Mouse (Mus musculus): ENCODE data around the gene Fancf.

Fancf gene

DNA sequence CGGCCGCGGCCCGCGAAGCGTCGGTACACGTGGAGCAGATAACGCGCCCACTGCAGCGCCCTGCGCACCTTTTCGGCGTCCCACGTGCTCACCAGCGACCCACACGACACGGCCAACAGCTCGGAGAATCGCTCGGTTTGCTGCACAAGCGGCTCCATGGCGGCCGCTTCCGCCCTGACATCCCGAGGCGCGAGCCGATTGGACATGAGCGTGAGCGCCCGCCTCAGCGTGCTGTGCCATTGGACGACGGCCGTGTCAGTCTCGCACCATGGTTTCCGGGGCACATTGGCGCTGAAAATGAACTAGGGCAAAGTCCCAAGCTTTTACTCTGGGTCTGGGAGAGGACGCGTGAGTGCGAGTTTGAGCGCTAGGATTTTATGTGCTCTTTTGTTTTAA is at the start of gene Fancf:
Gene Fancf, minus strand, starts transcription at position 171 of the 396 bp plus-strand sequence.
- in situ Hi-C loops (cut with MboI, MseI) = loop anchor here in 1 of 2 experiments (5.0 kb wide), 1 partner anchor 110 kb away; no protein-coding TSS in a partner anchor

DNA sequence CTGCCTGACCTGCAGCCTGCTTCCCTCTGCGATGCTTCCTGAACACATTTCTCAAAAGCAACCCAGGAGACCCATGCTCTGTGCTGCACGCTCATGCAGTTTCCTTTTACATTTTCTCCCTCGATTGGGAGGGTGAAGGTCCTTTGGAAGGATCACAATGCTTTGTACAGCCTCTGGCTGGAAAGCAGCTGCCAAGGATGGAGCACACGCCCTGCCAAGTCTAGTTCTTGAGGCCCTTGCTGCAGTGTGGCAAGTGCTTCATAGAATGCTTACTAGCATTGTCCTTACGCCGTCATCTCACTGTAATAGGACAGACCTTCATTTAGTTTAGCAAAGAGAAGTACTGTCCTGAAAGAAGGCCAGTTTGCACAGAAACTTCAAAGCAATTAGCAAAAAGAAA is 37.0 kb upstream of the Fancf start:
- in situ Hi-C loops (cut with MboI, MseI) = no loop called here

DNA sequence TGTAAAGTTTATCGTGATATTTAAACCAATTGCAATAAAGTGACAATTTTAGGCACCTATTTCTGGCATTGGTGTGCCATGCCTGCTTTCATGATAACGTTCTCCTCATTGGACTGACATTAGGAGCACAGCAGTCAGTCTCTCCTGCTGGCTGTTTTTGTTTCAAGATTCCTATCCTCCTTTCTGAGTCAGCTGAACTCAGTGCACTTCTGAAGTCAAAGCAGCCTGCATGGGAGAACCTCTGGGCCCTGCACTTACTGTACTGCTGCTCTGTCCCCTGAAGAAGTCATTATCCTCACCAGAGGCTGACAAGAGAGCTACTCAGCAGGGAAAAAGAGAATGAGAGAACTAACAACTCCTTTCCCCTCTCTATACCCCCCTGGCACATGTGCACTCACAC is 32.9 kb upstream of the Fancf start:
- in situ Hi-C loops (cut with MboI, MseI) = no loop called here

DNA sequence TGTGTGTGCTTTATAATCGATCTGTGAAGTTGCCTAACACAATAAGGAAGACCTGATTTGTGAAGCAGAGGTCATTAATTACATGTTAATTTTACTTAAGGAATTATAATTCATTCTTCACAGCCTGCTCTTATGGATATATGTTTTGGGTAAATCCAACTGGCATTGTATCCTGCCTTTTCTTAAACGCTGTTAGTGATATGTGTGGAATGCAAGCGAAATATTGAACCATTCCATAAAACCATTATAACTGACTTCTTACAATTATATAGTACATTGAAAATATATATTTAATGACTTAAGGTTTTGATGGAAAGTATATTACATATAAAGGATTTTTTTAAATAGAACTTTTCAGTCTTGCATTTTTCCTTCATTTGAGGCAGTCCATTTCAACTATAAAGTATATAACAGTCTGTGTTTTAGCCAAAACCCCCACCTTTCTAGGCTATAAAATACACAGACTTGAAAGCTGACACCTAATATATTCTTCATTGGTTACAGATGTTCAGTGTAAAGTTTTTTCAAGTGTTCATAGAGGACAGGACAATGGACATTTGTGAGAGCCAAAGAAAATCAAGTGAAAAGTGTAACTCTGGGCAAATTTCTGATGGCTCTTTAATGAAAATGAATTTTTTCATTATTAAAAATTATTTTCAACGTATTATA is 32.2 kb upstream of the Fancf start:
- in situ Hi-C loops (cut with MboI, MseI) = no loop called here

DNA sequence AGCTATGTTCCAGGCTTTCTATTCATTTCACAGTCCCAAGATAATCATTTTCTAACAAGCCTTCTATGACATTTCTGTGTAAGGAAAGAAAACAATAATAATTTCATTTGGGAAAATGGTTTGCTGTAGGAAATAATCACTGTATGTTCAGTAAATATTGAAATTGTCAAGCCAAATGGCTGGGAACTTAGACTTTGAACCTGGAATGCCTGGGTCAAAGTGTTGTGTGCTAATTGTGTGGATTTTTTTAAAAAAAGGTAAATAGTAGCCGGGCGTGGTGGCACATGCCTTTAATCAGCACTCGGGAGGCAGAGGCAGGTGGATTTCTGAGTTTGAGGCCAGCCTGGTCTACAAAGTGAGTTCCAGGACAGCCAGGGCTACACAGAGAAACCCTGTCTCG is 30.9 kb upstream of the Fancf start:
- in situ Hi-C loops (cut with MboI, MseI) = no loop called here

DNA sequence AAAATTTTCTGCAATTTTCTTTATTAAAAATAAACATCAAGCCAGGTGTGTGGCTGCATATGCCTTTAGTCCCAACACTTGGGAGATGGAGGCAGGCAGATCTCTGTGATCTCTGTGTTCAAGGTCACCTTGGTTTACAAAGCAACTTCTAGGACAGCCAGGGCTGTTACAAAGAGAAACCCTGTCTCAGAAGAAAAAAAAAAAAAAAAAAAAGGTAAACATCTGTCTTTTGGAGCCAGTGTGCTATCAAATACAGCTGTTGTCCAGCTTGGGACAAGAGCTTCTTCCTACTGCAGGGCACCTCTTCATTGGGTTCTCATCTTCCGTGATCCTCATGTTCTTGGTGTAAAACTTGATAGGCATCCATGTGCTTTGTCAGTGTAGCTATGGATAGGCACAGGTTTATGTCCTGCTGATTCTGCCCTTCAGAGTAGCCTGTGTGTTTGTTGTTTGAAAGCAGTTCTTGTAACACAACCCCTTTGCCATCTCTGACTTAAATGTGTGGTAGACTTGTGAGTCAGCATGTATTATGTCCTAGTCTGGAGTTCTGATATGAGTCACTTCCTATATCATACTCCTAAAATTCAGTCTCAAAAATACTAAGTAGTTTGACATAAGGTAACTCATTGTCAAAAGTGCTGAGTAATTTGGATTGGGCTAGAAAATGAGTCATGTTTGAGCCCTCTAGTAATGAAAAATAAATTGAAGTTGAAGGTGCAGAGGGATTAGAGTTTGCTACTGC is 30.3 kb upstream of the Fancf start:
- in situ Hi-C loops (cut with MboI, MseI) = no loop called here

DNA sequence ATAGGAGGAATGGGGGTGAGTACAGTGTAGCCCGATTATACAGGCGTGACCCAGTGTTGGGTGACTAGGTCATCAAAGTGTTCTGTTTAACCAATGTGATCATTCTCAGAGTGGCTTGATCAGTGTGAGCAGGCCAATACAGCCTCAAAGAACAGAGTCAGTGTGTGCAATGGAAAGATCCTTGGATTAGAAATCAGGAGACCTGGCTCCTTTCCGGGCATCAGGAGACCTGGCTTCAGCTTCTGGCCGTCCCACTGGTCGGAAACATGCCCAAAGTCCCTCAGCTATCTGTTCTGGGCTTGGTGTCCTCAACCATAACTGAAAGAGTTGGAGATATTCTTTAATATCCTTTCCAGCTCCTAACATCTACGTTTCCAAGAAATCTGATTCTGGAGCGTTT is 27.5 kb upstream of the Fancf start:
- in situ Hi-C loops (cut with MboI, MseI) = no loop called here

DNA sequence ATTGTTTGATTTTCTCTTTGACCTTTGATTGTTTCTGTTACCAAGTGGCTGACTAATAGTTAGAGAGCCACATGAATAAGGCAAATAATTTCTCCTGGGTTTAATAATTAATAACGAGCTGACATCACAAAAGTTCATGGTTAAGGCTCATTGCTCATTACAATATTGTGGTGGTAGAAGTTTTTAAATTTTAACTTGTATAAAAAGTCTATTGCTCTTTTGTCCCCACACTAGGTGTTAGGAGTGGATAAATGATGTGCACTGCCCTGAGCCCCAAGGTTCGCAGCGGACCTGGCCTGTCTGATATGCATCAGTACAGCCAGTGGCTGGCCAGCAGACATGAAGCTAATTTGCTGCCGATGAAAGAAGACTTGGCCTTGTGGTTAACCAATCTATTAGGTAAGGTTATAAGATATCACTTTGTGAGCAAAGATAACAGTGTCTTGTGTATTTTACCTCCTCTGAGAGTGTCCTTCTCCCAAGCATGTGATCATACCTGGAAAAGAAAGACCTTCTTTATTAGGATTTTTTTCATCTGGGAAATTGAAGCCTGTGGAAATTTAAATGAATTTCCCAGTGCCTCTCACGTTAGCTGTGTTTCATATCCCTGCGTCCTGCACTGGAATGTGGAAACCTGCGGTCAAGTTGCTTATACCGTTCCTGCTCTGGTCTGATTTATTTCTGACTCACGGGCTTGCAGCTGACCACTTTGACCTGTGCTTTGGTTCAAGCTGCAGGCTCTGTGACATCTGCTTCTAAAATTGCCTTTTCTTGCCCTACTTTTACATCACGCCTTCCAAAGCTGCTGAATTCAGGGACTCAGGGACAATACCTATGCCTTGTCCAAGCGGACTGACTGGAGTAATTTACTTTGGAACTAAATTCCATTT is 25.9 kb upstream of the Fancf start:
- in situ Hi-C loops (cut with MboI, MseI) = no loop called here

DNA sequence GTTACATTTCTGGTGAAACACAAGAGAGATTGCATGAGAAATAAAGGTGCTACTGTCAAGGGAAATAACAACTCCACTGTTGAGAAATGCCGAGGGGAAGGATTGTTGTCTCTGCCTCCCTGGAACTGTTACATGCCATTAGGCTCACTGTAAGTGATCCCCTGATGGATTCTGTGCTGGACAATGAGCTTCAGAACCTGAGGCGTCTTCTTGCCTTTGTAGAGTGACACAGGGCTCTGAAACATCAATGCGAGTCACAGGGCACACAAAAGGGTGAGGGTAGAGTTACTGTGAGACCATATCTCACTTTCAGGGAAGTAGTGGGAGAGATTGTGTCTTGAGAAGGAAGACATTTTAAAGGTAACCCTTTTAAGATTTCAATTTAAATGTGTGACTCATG is 23.3 kb upstream of the Fancf start:
- in situ Hi-C loops (cut with MboI, MseI) = no loop called here

DNA sequence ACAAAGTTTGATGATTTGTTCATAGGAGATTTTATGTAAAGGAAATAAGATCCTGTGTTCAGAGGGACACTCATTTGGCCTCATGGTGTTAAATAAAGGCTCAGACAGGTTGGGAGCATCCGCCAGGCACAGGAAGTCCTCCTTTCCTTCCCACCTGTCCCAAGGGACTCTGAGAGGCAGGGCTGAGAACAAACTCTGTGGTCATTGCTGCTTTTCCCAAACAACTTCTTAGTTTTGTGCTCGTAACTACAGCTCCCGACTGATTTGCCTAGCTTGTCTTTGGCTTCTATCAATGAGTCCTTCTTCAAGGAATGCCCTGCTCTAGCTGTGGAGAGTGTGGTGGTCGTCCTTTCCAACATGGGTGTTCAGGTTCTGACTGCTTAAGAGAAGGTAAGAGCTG is 18.1 kb upstream of the Fancf start:
- in situ Hi-C loops (cut with MboI, MseI) = no loop called here

DNA sequence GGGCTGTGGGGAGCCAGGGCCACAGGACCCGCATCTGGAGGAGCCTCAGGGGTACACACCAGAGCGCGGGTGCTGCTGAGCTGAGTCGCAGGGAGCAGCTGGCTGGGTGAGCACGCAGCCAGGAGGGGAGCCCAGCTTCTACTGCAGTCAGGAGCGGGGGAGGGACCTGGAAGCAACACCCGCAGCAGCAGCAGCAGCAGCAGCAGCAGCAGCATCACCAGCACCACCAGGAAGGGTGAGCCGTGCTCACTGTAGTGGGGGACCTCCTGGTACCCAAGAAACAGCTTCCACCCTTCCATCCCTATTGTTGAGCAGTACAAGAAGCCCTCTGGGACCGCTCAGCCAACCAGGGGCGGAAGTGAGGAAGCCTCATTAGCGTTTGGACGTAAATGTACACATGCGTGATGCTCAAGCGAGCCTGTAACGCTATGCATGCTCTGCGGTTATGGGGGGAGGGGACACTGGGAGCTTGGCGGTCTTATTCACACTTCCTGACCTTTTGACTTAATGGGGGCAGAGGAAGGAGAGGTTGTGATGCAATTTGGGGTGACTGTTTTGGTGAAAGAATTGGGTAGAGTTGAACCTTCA is 17.2 kb upstream of the Fancf start:
- in situ Hi-C loops (cut with MboI, MseI) = no loop called here

DNA sequence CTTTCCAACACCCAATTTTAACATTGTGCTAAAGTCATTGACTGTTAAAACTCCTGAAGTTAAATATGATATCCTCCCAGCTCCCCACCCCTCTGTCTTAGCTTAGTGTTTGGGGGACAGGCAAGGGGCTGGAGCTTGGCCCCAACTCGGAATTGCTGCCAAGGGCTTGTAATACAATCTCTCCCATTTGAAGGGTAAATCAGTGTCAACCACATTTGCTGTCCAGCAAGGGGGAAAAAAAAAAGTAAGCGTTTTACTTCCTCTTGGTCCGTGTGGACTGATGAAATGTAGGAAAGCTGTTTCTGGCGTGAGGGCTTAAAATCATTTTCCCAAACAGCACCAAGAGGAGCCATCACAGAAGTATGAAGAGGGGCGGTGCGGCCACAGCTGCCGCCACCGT is 16.7 kb upstream of the Fancf start:
- in situ Hi-C loops (cut with MboI, MseI) = no loop called here

DNA sequence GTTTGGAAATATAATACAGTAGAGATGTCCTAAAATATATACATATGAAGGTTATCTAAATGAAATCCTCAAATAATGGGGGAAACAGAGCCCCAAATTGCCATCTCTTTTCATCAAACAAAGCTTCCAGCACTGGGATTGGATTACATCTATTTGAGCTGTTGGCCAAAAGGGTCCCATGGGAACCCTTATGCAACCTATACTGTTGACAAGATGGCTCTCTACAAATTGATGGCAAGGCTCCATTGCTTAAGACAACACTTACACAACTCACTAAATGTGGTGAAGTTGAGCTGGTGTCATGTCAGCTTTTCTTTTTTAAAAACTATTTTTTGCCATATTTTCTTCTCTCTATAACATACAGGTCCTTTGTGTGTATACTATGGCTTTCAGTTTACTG is 14.2 kb upstream of the Fancf start:
- in situ Hi-C loops (cut with MboI, MseI) = no loop called here

DNA sequence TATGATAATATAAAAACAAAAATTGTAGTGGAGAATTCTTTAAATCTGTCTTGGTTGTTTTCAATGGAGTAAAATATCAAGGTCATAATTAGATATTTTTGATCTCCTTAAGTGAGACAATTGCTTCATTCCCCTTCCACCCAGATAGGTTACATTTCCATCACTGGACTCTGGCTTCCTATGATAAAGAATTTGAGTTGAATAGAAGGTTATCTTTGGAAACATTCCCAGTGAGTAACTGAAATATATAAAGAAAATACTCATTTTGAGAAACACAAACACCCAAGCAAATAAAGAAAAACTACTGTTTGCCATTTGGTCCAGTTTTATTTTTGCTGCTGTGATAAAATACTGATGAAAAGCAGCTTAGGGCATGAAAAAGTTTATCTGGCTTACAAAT is 10.5 kb upstream of the Fancf start:
- in situ Hi-C loops (cut with MboI, MseI) = no loop called here

DNA sequence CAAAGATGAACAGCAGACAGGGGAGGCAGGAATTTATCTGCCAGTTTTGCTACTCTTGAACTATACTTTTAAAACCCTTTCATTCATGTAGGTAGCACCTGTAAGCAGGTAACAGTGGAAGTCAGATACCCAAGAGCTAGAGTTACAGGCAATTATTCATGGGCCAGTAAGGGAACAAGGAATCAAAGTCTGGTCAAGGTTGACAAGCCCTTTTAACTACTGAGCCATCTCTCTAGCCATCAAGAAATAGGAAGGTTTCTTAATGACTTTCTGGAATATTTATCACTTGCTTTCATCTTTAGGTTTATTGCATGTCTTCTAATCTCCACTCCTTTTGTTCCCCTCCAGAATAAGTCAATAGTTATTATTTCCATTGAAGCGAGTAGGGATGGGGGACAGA is 10.0 kb upstream of the Fancf start:
- in situ Hi-C loops (cut with MboI, MseI) = no loop called here

DNA sequence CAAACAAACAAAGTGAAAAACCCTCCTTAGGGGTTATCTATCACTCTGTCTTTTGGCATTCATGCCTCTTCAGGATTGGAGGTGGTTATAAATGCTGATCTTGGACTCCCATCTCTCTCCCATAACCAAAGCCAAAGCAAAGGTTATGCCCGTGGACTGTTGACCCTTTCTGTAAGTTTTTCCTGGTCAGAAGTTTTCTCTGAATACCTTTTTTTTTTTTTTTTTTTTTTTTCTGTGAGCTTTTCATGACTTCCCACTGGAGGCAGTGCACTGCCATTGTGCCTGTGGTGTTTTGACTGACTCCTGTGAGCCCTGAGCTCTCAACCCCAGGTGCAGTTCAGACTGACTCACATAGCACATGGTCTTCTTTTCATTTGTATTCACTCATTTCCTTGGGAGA is 5.9 kb upstream of the Fancf start:
- in situ Hi-C loops (cut with MboI, MseI) = no loop called here

DNA sequence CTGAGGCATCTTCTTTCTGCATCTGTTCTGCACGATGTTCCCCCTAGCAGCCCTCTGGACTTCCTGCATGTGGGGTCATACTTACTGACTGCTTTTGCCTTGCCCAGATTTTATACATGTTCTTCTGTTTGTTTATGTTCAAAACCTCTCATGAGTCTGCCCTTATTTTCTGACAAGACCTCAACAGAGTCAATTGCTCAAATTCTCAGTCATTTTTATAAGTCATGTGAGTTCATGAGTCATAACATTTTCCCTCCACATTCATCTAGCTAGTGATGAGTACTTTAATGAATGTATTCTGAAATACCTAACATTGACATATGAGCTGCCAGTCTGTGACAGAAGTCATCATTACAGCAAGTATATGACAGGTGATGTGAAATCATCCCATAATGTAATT is 3.3 kb upstream of the Fancf start:
- in situ Hi-C loops (cut with MboI, MseI) = no loop called here

DNA sequence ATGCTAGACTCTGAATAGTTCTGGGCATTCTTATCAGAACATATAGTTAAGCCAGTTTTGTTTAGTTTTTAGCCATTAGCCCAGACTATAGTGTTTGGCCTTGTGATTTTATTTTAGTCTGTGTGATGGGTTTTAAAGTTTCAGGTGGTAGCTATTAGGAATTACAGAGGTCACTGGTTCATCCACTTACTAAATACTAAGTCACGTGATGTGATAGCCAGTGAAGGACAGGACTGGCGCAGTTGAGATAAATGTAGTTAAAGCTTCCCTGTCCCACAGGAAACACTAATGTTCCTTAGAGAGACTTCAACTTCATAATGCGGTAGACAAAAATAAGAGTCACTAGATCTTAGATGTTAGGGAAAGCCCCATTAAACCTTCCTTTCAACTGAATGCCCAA is 775 bp upstream of the Fancf start:
- in situ Hi-C loops (cut with MboI, MseI) = loop anchor here in 1 of 2 experiments (5.0 kb wide), 1 partner anchor 109 kb away; no protein-coding TSS in a partner anchor

DNA sequence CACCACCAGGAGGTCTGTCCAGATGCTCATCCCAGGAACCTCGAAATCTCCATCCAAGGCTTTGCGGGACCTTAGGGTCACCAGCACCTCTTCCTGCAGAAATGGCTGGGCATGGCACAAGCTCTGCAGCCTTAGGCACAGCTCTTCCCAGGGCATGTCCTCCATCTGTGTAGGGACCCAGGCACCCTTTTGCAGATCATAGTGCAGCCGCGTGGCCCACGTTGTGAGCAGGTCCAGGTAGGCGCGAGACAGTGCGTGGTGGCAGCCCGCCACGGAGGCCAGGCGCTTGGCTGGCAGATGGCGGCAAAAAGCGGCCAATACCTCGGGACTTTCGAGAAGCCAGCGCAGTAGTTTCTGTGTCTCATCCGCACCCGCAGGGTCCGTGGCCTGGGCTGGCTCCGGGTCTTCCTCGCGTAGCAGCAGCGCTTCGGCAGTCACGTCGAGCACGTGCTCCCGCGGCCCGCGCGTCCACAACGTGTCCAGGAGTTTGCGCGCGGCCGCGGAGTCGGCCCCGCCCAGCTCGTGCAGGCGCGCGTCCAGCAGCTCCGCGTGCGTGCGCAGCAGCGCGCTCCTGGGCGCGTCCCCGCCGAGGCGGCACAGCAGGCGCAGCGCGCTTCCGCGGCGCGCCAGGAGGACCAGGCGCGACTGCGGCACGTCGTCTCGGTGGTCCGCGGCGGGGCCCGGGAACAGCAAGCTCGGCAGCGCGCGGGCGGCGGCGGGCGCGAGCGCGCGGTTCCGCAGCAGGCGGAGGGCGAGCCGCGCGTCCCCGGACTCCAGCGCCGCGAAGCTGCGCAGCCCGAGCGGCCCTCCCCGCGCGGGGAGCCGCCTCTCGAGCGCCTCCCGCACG is 594 bp downstream of the Fancf start, which contains the start of gene Gas2:
Gene Gas2, plus strand, starts transcription at position 766 of the 847 bp plus-strand sequence.
- in situ Hi-C loops (cut with MboI, MseI) = loop anchor here in 1 of 2 experiments (5.0 kb wide), 1 partner anchor 111 kb away; no protein-coding TSS in a partner anchor

DNA sequence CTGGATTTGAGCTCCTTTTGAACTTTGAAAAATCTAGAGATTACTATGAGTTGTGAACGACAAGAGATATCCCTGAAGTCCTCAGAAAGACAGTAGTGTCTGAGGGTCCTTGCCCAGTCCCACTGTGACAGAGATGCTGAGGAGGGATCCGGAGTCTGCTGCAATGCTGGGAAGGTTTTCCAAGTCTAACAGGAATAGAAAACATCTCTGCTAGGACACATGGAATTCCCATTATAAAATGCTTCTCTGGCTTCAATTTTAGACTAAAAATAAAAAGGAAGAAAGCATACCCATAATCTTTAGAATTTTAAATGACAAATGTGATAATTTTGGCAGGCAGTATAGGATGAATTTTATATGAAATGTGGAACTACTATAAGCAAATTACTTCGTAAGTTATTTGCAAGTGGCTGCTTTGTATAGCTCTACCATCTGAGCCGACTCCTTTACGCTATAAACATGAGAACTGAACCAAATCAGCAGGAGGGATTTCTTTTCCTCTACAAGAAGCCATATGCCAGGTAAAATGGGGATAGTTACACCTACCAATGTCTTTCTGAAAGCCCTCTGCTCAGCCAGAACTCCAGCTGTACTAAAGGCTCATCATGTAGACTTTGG is 10.1 kb downstream of the Fancf start:
- in situ Hi-C loops (cut with MboI, MseI) = no loop called here
